ENCODE assay signal across 22 mouse cellular contexts in the genomic region with DNA sequence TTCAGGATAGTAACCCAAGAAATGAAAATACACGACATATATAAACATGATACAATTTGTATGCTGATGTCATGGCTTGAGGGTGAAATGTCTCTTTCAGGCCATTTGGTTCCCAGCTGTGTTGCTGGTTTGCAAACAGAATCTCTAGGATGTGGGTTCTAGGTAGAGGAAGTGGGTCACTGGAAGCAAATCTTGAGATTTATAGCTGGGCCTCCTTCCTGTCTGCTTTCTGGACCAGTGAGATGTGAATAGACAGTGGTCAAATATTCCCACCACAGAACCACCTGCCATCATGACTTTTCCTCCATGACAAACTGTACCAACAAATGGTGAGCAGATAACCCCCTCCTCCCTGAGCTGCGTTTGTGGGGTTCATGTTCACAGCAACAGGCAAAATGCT.
"Had no signal": no experiment of that assay in that cellular context is flagged by ENCODE, and none has a peak within 500 bp of the region (broad histone marks: within the 10 kb centered on the region; RNA-seq: fewer than 3 reads in every experiment).

No protein-coding gene starts in this region.

- H3K36me3 ChIP-seq: limb, embryonic 10.5 days; limb, embryonic 13.5 days; liver, embryonic 12.5 days; liver, embryonic 15.5 days; lung, embryonic 15.5 days; midbrain, embryonic 13.5 days had no signal

- H3K27ac ChIP-seq: kidney, postnatal 0 days; layer of hippocampus, adult 2 months; limb, embryonic 10.5 days; limb, embryonic 13.5 days; liver, embryonic 12.5 days; liver, embryonic 15.5 days; lung, embryonic 15.5 days; midbrain, embryonic 13.5 days had no signal

- H3K27me3 ChIP-seq: limb, embryonic 13.5 days; liver, embryonic 12.5 days; liver, embryonic 15.5 days; lung, embryonic 15.5 days; midbrain, embryonic 13.5 days had no signal

- DNase-seq: kidney, adult 18-20 months; kidney, adult 9 months; kidney, postnatal 25 days; layer of hippocampus, adult 9-11 months; liver; lung, adult 18-20 months; lung, postnatal 10 days; lung, postnatal 36 days; right cerebral cortex, adult 18-20 months; right cerebral cortex, postnatal 14 days; right cerebral cortex, postnatal 4 days; thymus, adult 18-20 months; thymus, postnatal 36 days had no signal

- H3K4me1 ChIP-seq: liver, embryonic 15.5 days had no signal

- H3K4me2 ChIP-seq: limb, embryonic 13.5 days; liver, embryonic 12.5 days; liver, embryonic 15.5 days; lung, embryonic 15.5 days; midbrain, embryonic 13.5 days had no signal

- ATAC-seq: intestine, embryonic 16.5 days; liver, embryonic 12.5 days; midbrain, embryonic 13.5 days had no signal

- H3K9me3 ChIP-seq: limb, embryonic 10.5 days; limb, embryonic 13.5 days; liver, embryonic 12.5 days; liver, embryonic 15.5 days; lung, embryonic 15.5 days; midbrain, embryonic 13.5 days had no signal

- H3K4me3 ChIP-seq: layer of hippocampus, adult 2 months; limb, embryonic 10.5 days; limb, embryonic 13.5 days; liver, embryonic 12.5 days; liver, embryonic 15.5 days; lung, embryonic 15.5 days; midbrain, embryonic 13.5 days had no signal

- H3K9ac ChIP-seq: limb, embryonic 13.5 days; liver, embryonic 12.5 days; liver, embryonic 15.5 days; lung, embryonic 15.5 days; midbrain, embryonic 13.5 days had no signal
